Mouse (Mus musculus) testis, adult 2 months (tissue): ENCODE measurements around the gene Sox6.

ENCODE experiments used
- CTCF ChIP-seq: fragments of 200-500 bp; IDR thresholded peaks from 2 replicates; pipeline ENCODE4 v1.5.1; 2012; ENCODE audit warnings: low read depth, mild to moderate bottlenecking, inconsistent platforms, low read length, moderate library complexity; ENCODE audit not compliant: control insufficient read depth, insufficient read depth, insufficient replicate concordance
- POLR2A ChIP-seq: fragments of 200-500 bp; IDR thresholded peaks from 2 replicates; pipeline ENCODE4 v1.6.1; 2012; ENCODE audit warnings: low read depth, mild to moderate bottlenecking, inconsistent platforms, low read length, moderate library complexity; ENCODE audit not compliant: control insufficient read depth

DNA sequence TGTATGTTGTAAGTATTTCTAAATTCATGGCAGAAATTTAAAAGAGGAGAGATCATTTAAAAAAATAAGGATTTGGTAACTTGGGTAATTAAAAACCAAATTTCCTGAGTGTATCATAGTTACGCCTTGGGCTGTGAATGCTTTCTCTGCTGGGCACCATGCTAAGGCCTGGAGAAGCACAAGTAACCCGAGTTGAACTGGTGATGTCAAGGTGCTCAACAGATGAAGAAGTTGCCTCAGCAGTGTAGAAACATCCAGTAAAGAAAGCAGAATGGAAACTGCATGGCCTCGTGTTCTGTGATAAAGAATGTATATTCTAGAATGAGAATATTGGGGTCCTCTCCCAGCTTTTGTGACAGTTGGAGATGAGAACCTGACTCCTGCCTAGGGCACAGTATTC lies 85.5 kb downstream of the Sox6 start:
- TF ChIP-seq CTCF, result no peak
- no peak for TF ChIP-seq POLR2A
